Mouse (Mus musculus) urinary bladder, postnatal 4 days (tissue): Measurements from ENCODE around the gene Rpl28.

Experiments
- DNase-seq, 2 experiments: peaks; one replicate each; pipeline ENCODE4 v3.0.0; 2021 to 2022; ENCODE audit warnings: low spot score in 2 of 2

The Rpl28 gene

GRCm38 (mm10) chr7:4835631-4836327 is 43.1 kb downstream of the Rpl28 start:
- no peak for DNase-seq

GRCm38 (mm10) chr7:4836351-4836792 is 43.7 kb downstream of the Rpl28 start:
- peak in 1 of 2 experiments; percentile 47 for DNase-seq

- DNase-seq, result no peak
Measured at GRCm38 (mm10) chr7:4837639-4838038, 45.0 kb downstream of the Rpl28 start.

- DNase-seq, result no peak
Measured at GRCm38 (mm10) chr7:4842077-4842476, 49.4 kb downstream of the Rpl28 start.

GRCm38 (mm10) chr7:4842634-4843131 is 50.0 kb downstream of the Rpl28 start:
- no peak for DNase-seq

- no peak for DNase-seq
Measured at GRCm38 (mm10) chr7:4843604-4844244, 51.0 kb downstream of the Rpl28 start.

GRCm38 (mm10) chr7:4844245-4844916 is 51.7 kb downstream of the Rpl28 start, which contains the start of gene Shisa7:
Shisa7 (minus strand) TSS chr7:4844696.
- no peak for DNase-seq
